Mouse (Mus musculus) liver, embryonic 14.5 days (tissue): ENCODE data around the gene Mrm1. TPM values are rescaled to one million over a fixed set of nuclear protein-coding genes. Genes with fewer than 3 reads are reported as not detected.

Source experiments
- ATAC-seq: fragments of 200-750 bp; cut with Nextera tagmentation; 2 replicates; pipeline ENCODE4 v1.8.0; 2017; ENCODE audit warnings: moderate number of reproducible peaks, mild to moderate bottlenecking, moderate library complexity; ENCODE audit not compliant: insufficient read depth
- DNase-seq, 3 experiments: peaks; one replicate each; pipeline ENCODE4 v3.0.0-alpha.2; 2012 to 2013; ENCODE audit warnings: low read depth in 3 of 3, low spot score in 3 of 3
- H3K27ac ChIP-seq: fragments of 300-500 bp; sonication (generic); 2 replicates; pipeline ENCODE4 v1.5.1; 2014; ENCODE audit warnings: moderate library complexity, mild to moderate bottlenecking, control low read depth, inconsistent platforms
- H3K27me3 ChIP-seq: fragments of 300-500 bp; sonication (generic); 2 replicates; pipeline ENCODE4 v1.6.1; 2014; ENCODE audit warnings: mild to moderate bottlenecking, low read length, moderate library complexity; ENCODE audit not compliant: control insufficient read depth, insufficient read depth
- H3K36me3 ChIP-seq: fragments of 300-500 bp; sonication (generic); replicated peaks from 2 replicates; pipeline ENCODE4 v1.6.1; 2014; ENCODE audit warnings: low read depth; ENCODE audit not compliant: control insufficient read depth, insufficient read depth
- H3K4me1 ChIP-seq, 2 experiments: fragments of 200-500 bp in 1 of 2; fragments of 300-500 bp in 1 of 2; sonication (generic) in 1 of 2; replicated peaks; 2 replicates each; pipeline ENCODE4 v1.6.1; 2012 to 2014; ENCODE audit warnings: antibody characterized with exemption in 1 of 2, inconsistent platforms in 1 of 2, low read length in 1 of 2; ENCODE audit not compliant: control insufficient read depth in 2 of 2, insufficient read depth in 2 of 2
- H3K4me2 ChIP-seq: fragments of 300-500 bp; sonication (generic); 2 replicates; pipeline ENCODE4 v1.6.1; 2014; ENCODE audit warnings: low read depth, mild to moderate bottlenecking, control low read depth, moderate library complexity
- H3K4me3 ChIP-seq, 2 experiments: fragments of 200-500 bp in 1 of 2; fragments of 300-500 bp in 1 of 2; sonication (generic) in 1 of 2; 2 replicates each; pipeline ENCODE4 v1.5.1; 2012 to 2014; ENCODE audit warnings: low read depth in 2 of 2, low read length in 2 of 2, mild to moderate bottlenecking in 2 of 2, control low read depth in 1 of 2, inconsistent platforms in 1 of 2, moderate library complexity in 1 of 2; ENCODE audit not compliant: insufficient read depth in 1 of 2
- H3K9ac ChIP-seq: fragments of 300-500 bp; sonication (generic); replicated peaks from 2 replicates; pipeline ENCODE4 v1.6.1; 2014; ENCODE audit warnings: mild to moderate bottlenecking, control low read depth, moderate library complexity
- H3K9me3 ChIP-seq: fragments of 300-500 bp; sonication (generic); 2 replicates; pipeline ENCODE4 v1.6.1; 2016; ENCODE audit warnings: low read length, mixed read lengths; ENCODE audit not compliant: control insufficient read depth
- CTCF ChIP-seq: IDR thresholded peaks from 2 replicates; pipeline ENCODE4 v1.5.1; 2016; ENCODE audit warnings: antibody characterized with exemption, low read depth, control low read depth
- EP300 ChIP-seq: IDR thresholded peaks from 2 replicates; pipeline ENCODE4 v1.6.1; 2016; ENCODE audit warnings: antibody characterized with exemption, low read depth
- WGBS: fragments of 180-500 bp; shearing (Covaris S2); extraction: QIAGEN DNeasy Blood & Tissue Kit; methylation state at CpG from one replicate; pipeline ENCODE4 v1.1.7; 2014; ENCODE audit not compliant: insufficient replicate concordance; 5-methylcytosine and 5-hydroxymethylcytosine counted together
- polyA plus RNA-seq, 2 experiments: library from polyadenylated mRNA; depleted of rRNA in 1 of 2; stranded (reverse) in 1 of 2; unstranded in 1 of 2; fragments of >200 nt; fragmentation: Nextera tagmentation in 1 of 2; extraction: Ambion mirVana in 1 of 2; gene quantifications; 2 replicates each; pipeline versions ENCODE4 v1.2.1 to v1.2.3; 2012 to 2014

The Mrm1 gene
- polyA plus RNA-seq, 2 experiments = 12.0 to 19.7 TPM

DNA sequence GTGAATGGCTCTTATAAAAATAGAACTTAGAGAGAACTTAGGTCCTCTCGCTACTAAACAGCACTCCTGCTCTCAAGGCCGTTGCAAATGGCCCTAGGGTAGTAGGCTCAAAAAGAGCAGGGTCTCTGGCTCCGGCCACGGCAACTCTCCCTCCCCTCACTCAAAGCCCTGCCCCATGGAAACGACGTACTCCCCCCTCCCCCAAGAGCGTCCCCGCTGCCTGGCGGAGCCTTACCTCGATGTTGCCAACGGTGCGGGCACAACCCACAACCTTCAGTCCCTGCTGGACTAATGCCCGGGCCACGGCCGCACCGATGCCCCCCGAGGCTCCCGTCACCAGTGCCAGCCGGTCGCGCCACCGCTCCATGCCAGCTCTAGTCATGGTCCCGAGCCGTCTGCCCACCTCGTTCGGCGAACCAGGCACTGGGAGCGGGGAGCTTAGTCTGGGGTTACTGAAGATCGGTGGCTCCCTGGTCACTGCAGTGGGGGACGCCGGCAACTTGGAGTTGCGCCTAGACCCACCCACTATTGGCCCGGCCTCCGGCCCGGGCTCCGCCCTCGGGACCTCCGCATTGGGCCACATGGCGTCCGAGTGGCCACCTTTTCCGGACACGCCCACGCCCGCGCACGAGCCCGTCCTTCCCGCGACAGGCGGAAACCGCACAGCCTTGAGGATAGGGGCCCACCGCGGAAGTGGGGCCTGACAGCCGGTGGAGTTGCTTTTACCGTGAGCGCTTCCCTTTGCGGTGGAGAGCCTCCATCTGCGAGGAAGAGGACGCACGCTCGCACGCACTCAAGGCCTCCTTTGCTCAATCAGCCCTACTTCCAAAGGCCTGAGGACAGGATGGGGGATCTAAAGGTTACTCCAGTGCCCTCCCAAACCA lies 9.4 kb upstream of the Mrm1 start, which contains the start of gene Dhrs11:
Gene Dhrs11, minus strand, starts transcription at position 479 of the 884 bp plus-strand sequence.
- peak; percentile 88 for ATAC-seq
- peaks cover 27 to 35% of the 10 kb centered on the region in 2 experiments for H3K4me1 ChIP-seq

DNA sequence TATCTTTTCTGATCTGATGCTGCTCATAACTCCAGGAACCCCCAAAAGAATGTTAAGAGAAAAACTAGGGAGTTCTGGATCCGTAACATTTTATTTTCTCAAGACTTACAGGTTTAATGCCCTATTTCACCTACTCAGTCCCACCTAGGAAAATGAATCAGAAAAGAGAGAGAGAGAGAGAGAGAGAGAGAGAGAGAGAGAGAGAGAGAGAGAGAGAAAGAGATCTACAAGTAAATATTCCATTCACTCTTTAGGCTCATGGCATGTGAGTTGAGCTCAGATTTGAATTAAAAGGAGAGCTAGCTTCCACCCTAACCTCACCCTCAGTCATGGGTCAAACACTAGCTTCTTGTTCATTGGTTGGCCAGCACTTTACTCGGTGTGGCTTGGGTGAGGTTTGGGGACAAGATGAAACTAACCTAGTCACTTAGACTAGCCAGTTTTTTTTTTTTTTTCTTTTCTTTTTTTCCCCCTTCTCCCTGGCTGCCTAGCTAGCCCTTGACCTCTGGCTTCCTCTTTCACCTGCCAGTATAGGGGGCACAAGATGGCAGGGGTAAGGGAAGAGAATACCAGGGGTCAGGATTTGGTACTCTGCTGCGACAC lies 8.7 kb upstream of the Mrm1 start:
- DNase-seq (no peak), ATAC-seq (no peak)
- TF ChIP-seq EP300 (no peak), CTCF (no peak)
- Histone ChIP-seq H3K36me3 (peaks cover 76% of the 10 kb centered on the region), H3K9me3 (no peaks in the 10 kb centered on the region), H3K4me3 (peak overlapping the region; percentile 93 to 96), H3K4me1 (peaks cover 27 to 38% of the 10 kb centered on the region in 2 experiments), H3K27ac (peak overlapping the region; percentile 99), H3K27me3 (no peaks in the 10 kb centered on the region), H3K9ac (peak overlapping the region; percentile 99), H3K4me2 (peak overlapping the region; percentile 97)
- WGBS = 20% methylated on average over 3 of the region's 3 CpGs

More for the DNA sequence above, 9.4 kb upstream of the Mrm1 start, which contains the start of gene Dhrs11:
- peak within 1 kb of the TSS; percentile 99 for H3K27ac ChIP-seq
- peak within 1 kb of the TSS; percentile 99 for H3K9ac ChIP-seq
- TF ChIP-seq EP300 (peak; percentile 37; the same call in 1 of the 2 replicates), CTCF (no peak)
- H3K9me3 ChIP-seq = no peaks in the 10 kb centered on the region
- peak within 1 kb of the TSS; percentile 97 for H3K4me2 ChIP-seq
- WGBS = under 1% methylated on average over 62 of the region's 62 CpGs
- DNase-seq = peak; percentile 81 to 87 (median 85)
- peak within 1 kb of the TSS; percentile 93 to 96 for H3K4me3 ChIP-seq
- H3K36me3 ChIP-seq = peaks cover 78% of the 10 kb centered on the region
- H3K27me3 ChIP-seq = no peaks in the 10 kb centered on the region

DNA sequence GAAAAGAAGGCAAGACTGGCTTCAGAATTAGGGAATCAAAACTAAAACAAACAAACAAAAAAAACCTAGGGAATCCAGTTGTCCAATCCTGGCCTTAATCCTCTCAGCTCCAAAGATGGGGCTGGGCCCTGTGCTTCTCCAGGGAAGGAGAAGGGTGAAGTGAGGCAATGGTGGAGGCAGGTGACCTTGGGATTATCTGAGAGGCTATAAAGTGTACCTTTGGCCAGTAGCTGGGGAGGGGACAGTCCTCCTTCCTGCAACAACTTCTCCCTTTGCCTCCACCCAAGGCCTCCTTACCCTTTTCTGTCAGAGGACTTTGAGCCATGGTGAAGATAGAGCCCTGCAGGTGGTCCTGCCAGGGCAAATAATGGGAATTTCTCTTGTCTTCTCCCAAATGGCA lies 8.2 kb upstream of the Mrm1 start:
- TF ChIP-seq EP300 = no peak
- TF ChIP-seq CTCF = no peak
- Histone ChIP-seq H3K9me3 (no peaks in the 10 kb centered on the region), H3K4me3 (peak overlapping the region; percentile 93 to 96), H3K36me3 (peaks cover 76% of the 10 kb centered on the region), H3K4me2 (peak overlapping the region; percentile 97), H3K27me3 (no peaks in the 10 kb centered on the region), H3K27ac (peak overlapping the region; percentile 99), H3K9ac (peak overlapping the region; percentile 99), H3K4me1 (peaks cover 27 to 42% of the 10 kb centered on the region in 2 experiments)
- DNase-seq (no peak), ATAC-seq (no peak)

DNA sequence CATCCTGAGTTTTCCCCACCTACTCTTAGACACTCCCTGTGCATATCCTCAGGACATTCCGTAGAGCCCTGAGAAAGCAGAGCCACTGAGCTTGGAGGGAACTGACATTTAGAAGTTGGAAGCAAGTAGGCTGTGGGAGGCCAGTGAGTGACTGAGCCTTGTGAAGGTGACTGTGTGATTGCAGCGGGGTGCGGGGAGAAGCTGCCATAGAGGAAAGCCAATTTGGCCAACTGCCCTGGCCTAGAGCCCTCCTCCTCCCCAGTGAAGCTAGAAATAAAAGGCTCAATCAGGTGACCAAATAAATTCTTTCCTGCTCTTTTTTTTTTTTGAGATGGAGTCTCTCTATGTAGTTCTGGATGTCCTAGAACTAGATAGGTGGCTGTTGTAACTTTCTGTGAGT lies 6.9 kb upstream of the Mrm1 start:
- TF ChIP-seq CTCF = no peak
- no peak for TF ChIP-seq EP300
- H3K9me3 ChIP-seq = no peaks in the 10 kb centered on the region
- H3K27ac ChIP-seq = peak overlapping the region; percentile 99
- peak overlapping the region; percentile 99 for H3K9ac ChIP-seq
- peak overlapping the region; percentile 97 for H3K4me2 ChIP-seq
- peaks cover 76% of the 10 kb centered on the region for H3K36me3 ChIP-seq
- peak overlapping the region; percentile 74 to 96 for H3K4me3 ChIP-seq
- ATAC-seq = no peak
- 68% methylated on average over 3 of the region's 3 CpGs for WGBS
- peaks cover 36 to 55% of the 10 kb centered on the region in 2 experiments for H3K4me1 ChIP-seq
- no peak for DNase-seq
- no peaks in the 10 kb centered on the region for H3K27me3 ChIP-seq
